Mouse (Mus musculus): ENCODE measurements around the gene Rpl13a. TPM values are rescaled to one million over a fixed set of nuclear protein-coding genes. Genes with fewer than 3 reads are reported as not detected.

Rpl13a gene
- polyA plus RNA-seq, 1 experiment, result 4,999 TPM

DNA sequence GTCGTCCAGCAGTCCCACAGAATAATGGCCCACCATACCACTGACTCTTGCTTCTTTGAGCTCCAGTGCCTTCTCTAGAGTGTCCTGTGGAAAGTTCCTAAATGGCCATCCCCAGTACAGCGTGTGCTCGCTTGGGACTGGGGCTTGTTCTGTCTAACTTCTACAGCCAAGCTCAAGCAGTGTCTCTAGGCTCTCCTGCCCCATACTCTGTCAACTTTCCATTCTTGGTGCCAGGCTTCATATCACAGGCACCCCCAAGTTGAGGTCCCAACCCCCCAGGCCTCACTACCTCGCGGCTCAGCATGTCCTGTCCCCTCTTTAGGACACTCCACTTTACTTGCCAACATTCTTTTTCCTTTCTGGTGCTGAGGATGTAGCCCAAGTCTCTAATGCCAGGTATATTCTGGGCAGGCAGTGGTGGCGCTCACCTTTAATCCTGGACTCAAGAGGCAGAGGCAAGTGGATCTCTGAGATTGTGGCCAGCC, 31.8 kb upstream of the Rpl13a start:
- H3K27ac ChIP-seq (ENCODE audit: control insufficient read depth, insufficient read depth, low read length), result no peak overlapping the region
- no peak overlapping the region for H3K4me3 ChIP-seq (ENCODE audit: control insufficient read depth, insufficient read depth, low read length)
- DNase-seq, result no peak
- peaks cover 7% of the 10 kb centered on the region for H3K4me1 ChIP-seq (replicated peaks; ENCODE audit: control insufficient read depth, insufficient read depth, low read length)
- 97% methylated on average over 6 of the region's 6 CpGs for WGBS
- peaks cover 11% of the 10 kb centered on the region for H3K27me3 ChIP-seq (ENCODE audit: control insufficient read depth, insufficient read depth, low read length)
- H3K36me3 ChIP-seq (ENCODE audit: control insufficient read depth, insufficient read depth, low read length), result no peaks in the 10 kb centered on the region
- no peak for TF ChIP-seq CTCF (IDR thresholded peaks at IDR 0.05; ENCODE audit: borderline replicate concordance, control insufficient read depth, extremely low read depth, insufficient read depth, low read length, poor library complexity)
- no peak for TF ChIP-seq POLR2A (IDR thresholded peaks at IDR 0.05; ENCODE audit: control insufficient read depth, extremely low read depth, insufficient read depth, low read length, poor library complexity)

DNA sequence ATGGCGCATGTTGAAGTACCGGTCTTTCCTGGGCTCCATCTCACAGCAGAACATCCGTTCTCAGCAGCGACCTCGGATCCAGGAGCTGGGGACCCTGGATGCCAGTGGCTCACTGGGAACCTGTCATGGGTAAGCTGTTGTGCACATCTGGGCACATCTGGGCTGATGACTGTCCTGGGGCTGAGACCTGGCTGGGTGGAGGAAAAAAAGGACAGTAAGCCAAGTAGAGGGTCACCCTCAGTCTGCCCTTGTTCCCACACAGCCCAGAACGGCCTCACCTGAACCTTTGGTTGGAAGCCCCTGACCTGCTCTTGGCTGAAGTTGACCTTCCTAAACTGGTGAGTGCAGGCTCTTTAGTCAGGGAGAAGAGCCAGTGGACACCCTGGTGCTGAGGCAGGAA, 30.4 kb upstream of the Rpl13a start:
- Histone ChIP-seq H3K27ac (ENCODE audit: control insufficient read depth, insufficient read depth, low read length) (no peak overlapping the region), H3K4me3 (ENCODE audit: control insufficient read depth, insufficient read depth, low read length) (no peak overlapping the region), H3K36me3 (ENCODE audit: control insufficient read depth, insufficient read depth, low read length) (no peaks in the 10 kb centered on the region), H3K4me1 (replicated peaks; ENCODE audit: control insufficient read depth, insufficient read depth, low read length) (peaks cover 11% of the 10 kb centered on the region), H3K27me3 (ENCODE audit: control insufficient read depth, insufficient read depth, low read length) (peaks cover 5% of the 10 kb centered on the region)
- no peak for DNase-seq
- TF ChIP-seq POLR2A (IDR thresholded peaks at IDR 0.05; ENCODE audit: control insufficient read depth, extremely low read depth, insufficient read depth, low read length, poor library complexity) (no peak), CTCF (IDR thresholded peaks at IDR 0.05; ENCODE audit: borderline replicate concordance, control insufficient read depth, extremely low read depth, insufficient read depth, low read length, poor library complexity) (no peak)
- WGBS, result 100% methylated on average over 6 of the region's 6 CpGs

DNA sequence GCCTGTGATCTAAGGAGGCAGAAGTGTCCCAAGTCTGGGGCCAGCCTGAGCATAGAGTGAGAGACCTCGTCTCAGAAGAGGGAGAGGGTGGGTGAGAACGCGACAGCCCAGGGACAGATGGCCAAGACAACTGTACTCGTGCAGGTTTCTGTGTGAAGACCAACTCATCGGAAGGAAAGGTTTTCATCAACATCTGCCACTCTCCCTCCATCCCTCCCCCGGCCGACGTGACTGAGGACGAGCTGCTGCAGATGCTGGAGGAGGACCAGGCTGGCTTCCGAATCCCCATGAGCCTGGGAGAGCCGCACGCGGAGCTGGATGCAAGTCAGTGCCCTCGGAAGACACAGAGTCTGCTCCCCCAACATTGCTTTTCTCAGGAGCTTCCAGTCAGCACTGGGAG, 28.9 kb upstream of the Rpl13a start:
- DNase-seq, result no peak
- Histone ChIP-seq H3K36me3 (ENCODE audit: control insufficient read depth, insufficient read depth, low read length) (no peaks in the 10 kb centered on the region), H3K27ac (ENCODE audit: control insufficient read depth, insufficient read depth, low read length) (no peak overlapping the region), H3K4me1 (replicated peaks; ENCODE audit: control insufficient read depth, insufficient read depth, low read length) (peaks cover 14% of the 10 kb centered on the region), H3K27me3 (ENCODE audit: control insufficient read depth, insufficient read depth, low read length) (no peaks in the 10 kb centered on the region), H3K4me3 (ENCODE audit: control insufficient read depth, insufficient read depth, low read length) (no peak overlapping the region)
- WGBS, result 97% methylated on average over 14 of the region's 14 CpGs
- no peak for TF ChIP-seq POLR2A (IDR thresholded peaks at IDR 0.05; ENCODE audit: control insufficient read depth, extremely low read depth, insufficient read depth, low read length, poor library complexity)
- no peak for TF ChIP-seq CTCF (IDR thresholded peaks at IDR 0.05; ENCODE audit: borderline replicate concordance, control insufficient read depth, extremely low read depth, insufficient read depth, low read length, poor library complexity)

DNA sequence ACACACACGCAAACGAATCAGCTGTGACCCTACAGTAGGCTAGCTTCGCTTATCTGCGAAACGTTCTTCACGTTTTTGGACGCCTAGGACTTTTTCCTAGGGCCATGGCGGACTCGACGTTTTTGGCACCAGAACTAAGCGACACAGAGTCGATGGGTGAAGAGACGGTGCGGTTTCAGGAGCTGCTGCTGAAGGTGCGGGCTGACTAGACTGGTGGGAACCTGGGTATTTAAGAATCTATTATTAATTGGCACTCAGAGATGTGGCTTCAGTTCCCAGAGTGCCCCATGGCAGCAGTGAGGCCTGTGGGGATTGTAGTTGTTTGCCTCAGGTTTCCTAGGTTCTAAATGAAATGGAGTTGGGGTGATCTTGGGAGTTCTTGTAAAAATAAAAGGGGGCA, 27.6 kb upstream of the Rpl13a start:
- TF ChIP-seq CTCF (IDR thresholded peaks at IDR 0.05; ENCODE audit: borderline replicate concordance, control insufficient read depth, extremely low read depth, insufficient read depth, low read length, poor library complexity), result no peak
- TF ChIP-seq POLR2A (IDR thresholded peaks at IDR 0.05; ENCODE audit: control insufficient read depth, extremely low read depth, insufficient read depth, low read length, poor library complexity), result no peak
- Histone ChIP-seq H3K27ac (ENCODE audit: control insufficient read depth, insufficient read depth, low read length) (no peak overlapping the region), H3K4me3 (ENCODE audit: control insufficient read depth, insufficient read depth, low read length) (no peak overlapping the region), H3K27me3 (ENCODE audit: control insufficient read depth, insufficient read depth, low read length) (no peaks in the 10 kb centered on the region), H3K4me1 (replicated peaks; ENCODE audit: control insufficient read depth, insufficient read depth, low read length) (peaks cover 7% of the 10 kb centered on the region), H3K36me3 (ENCODE audit: control insufficient read depth, insufficient read depth, low read length) (no peaks in the 10 kb centered on the region)
- 97% methylated on average over 15 of the region's 15 CpGs for WGBS
- DNase-seq, result no peak

DNA sequence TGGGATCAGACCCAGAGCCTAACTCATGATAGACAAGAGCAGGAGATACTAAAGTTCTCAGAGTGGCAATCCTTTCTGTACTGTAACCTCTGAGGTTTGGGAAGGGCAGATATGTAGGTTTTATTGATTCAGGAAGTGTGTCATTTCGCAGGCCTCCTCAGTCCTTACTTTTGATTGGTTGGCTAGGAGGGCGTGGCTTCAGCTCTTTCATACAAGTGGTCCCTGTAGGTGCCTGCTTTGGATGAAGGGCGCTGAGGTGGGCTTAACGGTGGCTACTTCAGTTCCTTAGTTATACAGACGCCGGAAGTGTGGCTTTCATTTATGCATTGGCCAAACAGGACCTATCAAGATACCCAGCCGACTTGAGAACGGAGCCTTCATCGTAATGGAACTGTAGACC, 27.0 kb upstream of the Rpl13a start:
- 96% methylated on average over 9 of the region's 9 CpGs for WGBS
- no peaks in the 10 kb centered on the region for H3K27me3 ChIP-seq (ENCODE audit: control insufficient read depth, insufficient read depth, low read length)
- peaks cover 7% of the 10 kb centered on the region for H3K4me1 ChIP-seq (replicated peaks; ENCODE audit: control insufficient read depth, insufficient read depth, low read length)
- no peak for TF ChIP-seq CTCF (IDR thresholded peaks at IDR 0.05; ENCODE audit: borderline replicate concordance, control insufficient read depth, extremely low read depth, insufficient read depth, low read length, poor library complexity)
- no peak for TF ChIP-seq POLR2A (IDR thresholded peaks at IDR 0.05; ENCODE audit: control insufficient read depth, extremely low read depth, insufficient read depth, low read length, poor library complexity)
- H3K27ac ChIP-seq (ENCODE audit: control insufficient read depth, insufficient read depth, low read length), result no peak overlapping the region
- no peak overlapping the region for H3K4me3 ChIP-seq (ENCODE audit: control insufficient read depth, insufficient read depth, low read length)
- DNase-seq, result no peak
- H3K36me3 ChIP-seq (ENCODE audit: control insufficient read depth, insufficient read depth, low read length), result no peaks in the 10 kb centered on the region

DNA sequence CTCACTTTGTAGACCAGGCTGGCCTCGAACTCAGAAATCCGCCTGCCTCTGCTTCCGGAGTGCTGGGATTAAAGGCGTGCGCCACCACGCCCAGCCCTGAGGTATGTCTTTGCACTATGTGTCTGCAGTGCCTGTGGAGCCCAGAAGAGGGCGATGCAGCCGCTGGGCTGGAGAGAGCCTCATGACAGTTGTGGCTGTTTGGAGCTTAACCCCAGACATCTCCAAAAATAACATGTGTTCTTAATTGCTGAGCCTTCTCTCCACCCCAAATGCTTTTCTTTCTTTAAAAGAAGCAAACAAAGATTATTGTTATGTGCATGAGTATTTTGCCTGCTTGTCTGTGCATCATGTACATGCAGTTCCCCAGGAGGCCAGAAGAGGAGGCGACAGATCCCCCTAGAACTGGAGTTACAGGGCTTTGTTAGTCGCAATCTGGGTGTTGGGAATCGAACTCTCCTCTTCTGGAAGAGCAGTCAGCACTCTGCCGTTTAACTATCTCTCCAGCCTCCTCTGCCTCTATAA, 26.5 kb upstream of the Rpl13a start:
- H3K4me1 ChIP-seq (replicated peaks; ENCODE audit: control insufficient read depth, insufficient read depth, low read length), result peaks cover 7% of the 10 kb centered on the region
- peak; percentile 56 for DNase-seq
- 0 out of 2 replicates have a peak, but pooled peaks have one; percentile 27 for TF ChIP-seq CTCF (IDR thresholded peaks at IDR 0.05; ENCODE audit: borderline replicate concordance, control insufficient read depth, extremely low read depth, insufficient read depth, low read length, poor library complexity)
- TF ChIP-seq POLR2A (IDR thresholded peaks at IDR 0.05; ENCODE audit: control insufficient read depth, extremely low read depth, insufficient read depth, low read length, poor library complexity), result no peak
- H3K27me3 ChIP-seq (ENCODE audit: control insufficient read depth, insufficient read depth, low read length), result no peaks in the 10 kb centered on the region
- H3K4me3 ChIP-seq (ENCODE audit: control insufficient read depth, insufficient read depth, low read length), result no peak overlapping the region
- H3K36me3 ChIP-seq (ENCODE audit: control insufficient read depth, insufficient read depth, low read length), result no peaks in the 10 kb centered on the region
- WGBS, result 86% methylated on average over 12 of the region's 12 CpGs
- no peak overlapping the region for H3K27ac ChIP-seq (ENCODE audit: control insufficient read depth, insufficient read depth, low read length)
